Mouse (Mus musculus): ENCODE results near the gene Kmt2a. TPM values are rescaled to one million over a fixed set of nuclear protein-coding genes. Genes with fewer than 3 reads are reported as not detected.

Gene Kmt2a
- polyA plus RNA-seq, 1 experiment from 2014 or later = 22.2 TPM

GRCm38 (mm10) chr9:44888114-44888624 lies 7.1 kb upstream of the Kmt2a start:
- Histone ChIP-seq H3K27ac (replicated peaks; ENCODE audit: low read depth, low read length) (no peak overlapping the region), H3K36me3 (ENCODE audit: control insufficient read depth, insufficient read depth, low read length) (no peaks in the 10 kb centered on the region), H3K4me2 (ENCODE audit: low read length) (no peak overlapping the region), H3K4me1 (ENCODE audit: control insufficient read depth, insufficient read depth, low read length) (0 out of 2 replicates have a peak, but pooled peaks cover 3% of the 10 kb centered on the region), H3K27me3 (ENCODE audit: control insufficient read depth, insufficient read depth, low read length) (no peaks in the 10 kb centered on the region), H3K4me3 (replicated peaks; ENCODE audit: low read depth, low read length) (no peak overlapping the region), H3K9me3 (ENCODE audit: control insufficient read depth, low read length) (no peaks in the 10 kb centered on the region), H3K9ac (replicated peaks; ENCODE audit: low read length) (no peak overlapping the region)
- WGBS = 81% methylated on average over 7 of the region's 7 CpGs
- ATAC-seq (ENCODE audit: low FRiP score, low TSS enrichment) = no peak
- DNase-seq = no peak

- DNase-seq = peak; percentile 78
- Histone ChIP-seq H3K4me3 (replicated peaks; ENCODE audit: low read depth, low read length) (peak overlapping the region; percentile 99), H3K4me1 (ENCODE audit: control insufficient read depth, insufficient read depth, low read length) (peaks cover 15% of the 10 kb centered on the region), H3K36me3 (ENCODE audit: control insufficient read depth, insufficient read depth, low read length) (no peaks in the 10 kb centered on the region), H3K27ac (replicated peaks; ENCODE audit: low read depth, low read length) (peak overlapping the region; percentile 99), H3K27me3 (ENCODE audit: control insufficient read depth, insufficient read depth, low read length) (no peaks in the 10 kb centered on the region), H3K9ac (replicated peaks; ENCODE audit: low read length) (peak overlapping the region; percentile 94), H3K4me2 (ENCODE audit: low read length) (peak overlapping the region; percentile 90), H3K9me3 (ENCODE audit: control insufficient read depth, low read length) (no peaks in the 10 kb centered on the region)
- under 1% methylated on average over 21 of the region's 21 CpGs for WGBS
- peak; percentile 2; the same call in 1 of the 2 replicates for ATAC-seq (ENCODE audit: low FRiP score, low TSS enrichment)
Measured at GRCm38 (mm10) chr9:44882981-44883569, 2.0 kb upstream of the Kmt2a start.

- Histone ChIP-seq H3K27ac (replicated peaks; ENCODE audit: low read depth, low read length) (peak overlapping the region; percentile 99), H3K27me3 (ENCODE audit: control insufficient read depth, insufficient read depth, low read length) (no peaks in the 10 kb centered on the region), H3K4me3 (replicated peaks; ENCODE audit: low read depth, low read length) (peak overlapping the region; percentile 99), H3K9ac (replicated peaks; ENCODE audit: low read length) (peak overlapping the region; percentile 94), H3K4me2 (ENCODE audit: low read length) (peak overlapping the region; percentile 90), H3K9me3 (ENCODE audit: control insufficient read depth, low read length) (no peaks in the 10 kb centered on the region), H3K36me3 (ENCODE audit: control insufficient read depth, insufficient read depth, low read length) (no peaks in the 10 kb centered on the region), H3K4me1 (ENCODE audit: control insufficient read depth, insufficient read depth, low read length) (peaks cover 21% of the 10 kb centered on the region)
- DNase-seq = peak; percentile 80
- 0% methylated on average over 27 of the region's 27 CpGs for WGBS
- ATAC-seq (ENCODE audit: low FRiP score, low TSS enrichment) = peak; percentile 53
Measured at GRCm38 (mm10) chr9:44882436-44882980, 1.4 kb upstream of the Kmt2a start.

- H3K4me3 ChIP-seq (replicated peaks; ENCODE audit: low read depth, low read length) = peak overlapping the region; percentile 99
- ATAC-seq (ENCODE audit: low FRiP score, low TSS enrichment) (peak; percentile 69), DNase-seq (peak; percentile 93)
- H3K4me1 ChIP-seq (ENCODE audit: control insufficient read depth, insufficient read depth, low read length) = peaks cover 26% of the 10 kb centered on the region
- H3K9me3 ChIP-seq (ENCODE audit: control insufficient read depth, low read length) = no peaks in the 10 kb centered on the region
- WGBS = under 1% methylated on average over 29 of the region's 29 CpGs
- H3K36me3 ChIP-seq (ENCODE audit: control insufficient read depth, insufficient read depth, low read length) = no peaks in the 10 kb centered on the region
- H3K4me2 ChIP-seq (ENCODE audit: low read length) = peak overlapping the region; percentile 90
- peak overlapping the region; percentile 99 for H3K27ac ChIP-seq (replicated peaks; ENCODE audit: low read depth, low read length)
- H3K9ac ChIP-seq (replicated peaks; ENCODE audit: low read length) = peak overlapping the region; percentile 94
- no peaks in the 10 kb centered on the region for H3K27me3 ChIP-seq (ENCODE audit: control insufficient read depth, insufficient read depth, low read length)
Measured at GRCm38 (mm10) chr9:44881941-44882435, 892 bp upstream of the Kmt2a start.

- ATAC-seq (ENCODE audit: low FRiP score, low TSS enrichment) (peak; percentile 15; the same call in 1 of the 2 replicates), DNase-seq (peak; percentile 51)
- no peaks in the 10 kb centered on the region for H3K36me3 ChIP-seq (ENCODE audit: control insufficient read depth, insufficient read depth, low read length)
- H3K4me3 ChIP-seq (replicated peaks; ENCODE audit: low read depth, low read length) = peak overlapping the region; percentile 99
- H3K9me3 ChIP-seq (ENCODE audit: control insufficient read depth, low read length) = no peaks in the 10 kb centered on the region
- peak overlapping the region; percentile 99 for H3K27ac ChIP-seq (replicated peaks; ENCODE audit: low read depth, low read length)
- WGBS = 1% methylated on average over 43 of the region's 44 CpGs
- peak overlapping the region; percentile 90 for H3K4me2 ChIP-seq (ENCODE audit: low read length)
- no peaks in the 10 kb centered on the region for H3K27me3 ChIP-seq (ENCODE audit: control insufficient read depth, insufficient read depth, low read length)
- H3K9ac ChIP-seq (replicated peaks; ENCODE audit: low read length) = peak overlapping the region; percentile 94
- peaks cover 33% of the 10 kb centered on the region for H3K4me1 ChIP-seq (ENCODE audit: control insufficient read depth, insufficient read depth, low read length)
Measured at GRCm38 (mm10) chr9:44880309-44881081, 601 bp downstream of the Kmt2a start.

- DNase-seq = peak; percentile 58
- peak overlapping the region; percentile 90 for H3K4me2 ChIP-seq (ENCODE audit: low read length)
- no peaks in the 10 kb centered on the region for H3K9me3 ChIP-seq (ENCODE audit: control insufficient read depth, low read length)
- peak overlapping the region; percentile 99 for H3K27ac ChIP-seq (replicated peaks; ENCODE audit: low read depth, low read length)
- ATAC-seq (ENCODE audit: low FRiP score, low TSS enrichment) = no peak
- no peaks in the 10 kb centered on the region for H3K27me3 ChIP-seq (ENCODE audit: control insufficient read depth, insufficient read depth, low read length)
- under 1% methylated on average over 13 of the region's 13 CpGs for WGBS
- peak overlapping the region; percentile 99 for H3K4me3 ChIP-seq (replicated peaks; ENCODE audit: low read depth, low read length)
- H3K9ac ChIP-seq (replicated peaks; ENCODE audit: low read length) = peak overlapping the region; percentile 94
- no peaks in the 10 kb centered on the region for H3K36me3 ChIP-seq (ENCODE audit: control insufficient read depth, insufficient read depth, low read length)
- peaks cover 39% of the 10 kb centered on the region for H3K4me1 ChIP-seq (ENCODE audit: control insufficient read depth, insufficient read depth, low read length)
Measured at GRCm38 (mm10) chr9:44879694-44880271, 1.3 kb downstream of the Kmt2a start.

GRCm38 (mm10) chr9:44878776-44879500 lies 2.2 kb downstream of the Kmt2a start:
- H3K9ac ChIP-seq (replicated peaks; ENCODE audit: low read length) = peak overlapping the region; percentile 94
- no peak for ATAC-seq (ENCODE audit: low FRiP score, low TSS enrichment)
- no peaks in the 10 kb centered on the region for H3K9me3 ChIP-seq (ENCODE audit: control insufficient read depth, low read length)
- no peaks in the 10 kb centered on the region for H3K36me3 ChIP-seq (ENCODE audit: control insufficient read depth, insufficient read depth, low read length)
- peak overlapping the region; percentile 90 for H3K4me2 ChIP-seq (ENCODE audit: low read length)
- DNase-seq = peak; percentile 46
- WGBS = 17% methylated on average over 9 of the region's 9 CpGs
- no peaks in the 10 kb centered on the region for H3K27me3 ChIP-seq (ENCODE audit: control insufficient read depth, insufficient read depth, low read length)
- H3K4me3 ChIP-seq (replicated peaks; ENCODE audit: low read depth, low read length) = peak overlapping the region; percentile 99
- peak overlapping the region; percentile 99 for H3K27ac ChIP-seq (replicated peaks; ENCODE audit: low read depth, low read length)
- H3K4me1 ChIP-seq (ENCODE audit: control insufficient read depth, insufficient read depth, low read length) = peaks cover 42% of the 10 kb centered on the region

- H3K36me3 ChIP-seq (ENCODE audit: control insufficient read depth, insufficient read depth, low read length) = no peaks in the 10 kb centered on the region
- no peak overlapping the region for H3K27ac ChIP-seq (replicated peaks; ENCODE audit: low read depth, low read length)
- H3K9ac ChIP-seq (replicated peaks; ENCODE audit: low read length) = no peak overlapping the region
- ATAC-seq (ENCODE audit: low FRiP score, low TSS enrichment) (no peak), DNase-seq (no peak)
- no peaks in the 10 kb centered on the region for H3K27me3 ChIP-seq (ENCODE audit: control insufficient read depth, insufficient read depth, low read length)
- no peaks in the 10 kb centered on the region for H3K9me3 ChIP-seq (ENCODE audit: control insufficient read depth, low read length)
- 93% methylated on average over 7 of the region's 7 CpGs for WGBS
- H3K4me3 ChIP-seq (replicated peaks; ENCODE audit: low read depth, low read length) = no peak overlapping the region
- H3K4me2 ChIP-seq (ENCODE audit: low read length) = peak overlapping the region; percentile 90
- H3K4me1 ChIP-seq (ENCODE audit: control insufficient read depth, insufficient read depth, low read length) = peaks cover 39% of the 10 kb centered on the region
Measured at GRCm38 (mm10) chr9:44877686-44878085, 3.4 kb downstream of the Kmt2a start.

All from midbrain, embryonic 14.5 days (tissue).